Mouse (Mus musculus) gastrocnemius, adult 8-10 months (tissue): Measurements from ENCODE around the gene Ankzf1. TPM values are rescaled to one million over a fixed set of nuclear protein-coding genes. Genes with fewer than 3 reads are reported as not detected.

Experiments
- microRNA-seq: library from miRNA; unstranded; fragments of <30 nt; microRNA quantifications from one replicate; pipeline ENCODE4 v1.2.0, GENCODE M21; 2022
- total RNA-seq, 4 experiments: library from RNA; stranded (reverse); gene quantifications; 2 replicates each; pipeline ENCODE4 v1.2.4; 2022

The Ankzf1 gene
- total RNA-seq, 4 experiments from 2014 or later, result 3.4 to 5.9 (median 4.2) TPM

Small RNA genes within 50 kb of the gene (microRNA-seq; reads per million reads assigned to microRNA genes)
- not detected for gene Gm27943

Other genes starting within 250 kb of the Ankzf1 start
- under 1 TPM in 2 of 4 experiments, not detected in 2; 0.16 to 0.19 TPM for gene Ihh, start 240.5 kb upstream of the Ankzf1 start, total RNA-seq
- gene Nhej1, start 67.0 kb upstream of the Ankzf1 start, total RNA-seq, result 1 to 10 TPM; 4.3 to 5.7 (median 4.7) TPM
- gene Slc23a3, start 58.3 kb upstream of the Ankzf1 start, total RNA-seq, result under 1 TPM in 2 of 4 experiments, not detected in 2; 0.22 to 0.27 TPM
- gene Cnppd1, start 49.4 kb upstream of the Ankzf1 start, total RNA-seq, result 10 to 100 TPM; 15.6 to 18.5 (median 15.9) TPM
- 10 to 100 TPM in 1 of 4 experiments, 1 to 10 TPM in 3; 7.6 to 10.3 (median 9.2) TPM for gene Retreg2, start 49.4 kb upstream of the Ankzf1 start, total RNA-seq
- gene Zfand2b, start 23.5 kb upstream of the Ankzf1 start, total RNA-seq, result 10 to 100 TPM; 14.1 to 20.1 (median 15.3) TPM
- 10 to 100 TPM; 18.4 to 20.8 (median 19.1) TPM for gene Abcb6, start 11.8 kb upstream of the Ankzf1 start, total RNA-seq
- 100 to 1,000 TPM in 3 of 4 experiments, 10 to 100 TPM in 1; 98.1 to 122 (median 111) TPM for gene Atg9a, start within 50 bp of the Ankzf1 start, total RNA-seq
- gene Glb1l, start 18.7 kb downstream of the Ankzf1 start, total RNA-seq, result 1 to 10 TPM in 2 of 4 experiments, under 1 TPM in 2; 0.73 to 2.3 (median 1.3) TPM
- gene Stk16, start 18.7 kb downstream of the Ankzf1 start, total RNA-seq, result 10 to 100 TPM; 15.2 to 20.5 (median 19.6) TPM
- gene Tuba4a, start 27.7 kb downstream of the Ankzf1 start, total RNA-seq, result 1,000 to 10,000 TPM; 1,243 to 1,380 (median 1,348) TPM
- gene A630095N17Rik, start 40.0 kb downstream of the Ankzf1 start, total RNA-seq, result not detected
- gene Dnajb2, start 44.3 kb downstream of the Ankzf1 start, total RNA-seq, result 10 to 100 TPM; 84.3 to 97.1 (median 85.1) TPM
- under 1 TPM in 3 of 4 experiments, not detected in 1; 0.07 to 0.31 (median 0.08) TPM for gene Ptprn, start 72.4 kb downstream of the Ankzf1 start, total RNA-seq
- gene Resp18, start 86.3 kb downstream of the Ankzf1 start, total RNA-seq, result not detected
- 10 to 100 TPM; 38.7 to 46.5 (median 44.1) TPM for gene Dnpep, start 125.8 kb downstream of the Ankzf1 start, total RNA-seq
- gene Des, start 168.2 kb downstream of the Ankzf1 start, total RNA-seq, result 1,000 to 10,000 TPM; 2,187 to 2,605 (median 2,481) TPM
- gene Speg, start 183.1 kb downstream of the Ankzf1 start, total RNA-seq, result 100 to 1,000 TPM; 283 to 320 (median 317) TPM
- gene Gmppa, start 243.8 kb downstream of the Ankzf1 start, total RNA-seq, result 10 to 100 TPM; 41.1 to 50.3 (median 42.8) TPM